Mouse (Mus musculus): ENCODE results near the gene BC052040.

GRCm38 (mm10) chr2:115699032-115699431 lies 117.5 kb downstream of the BC052040 start:
- no peak for TF ChIP-seq CTCF (IDR thresholded peaks at IDR 0.05; ENCODE audit: extremely low read depth, insufficient read length, insufficient replicate concordance, low read depth, low read length)
- TF ChIP-seq POLR2A (IDR thresholded peaks at IDR 0.05; ENCODE audit: low read depth, low read length): no peak
